Mouse (Mus musculus) embryonic facial prominence, embryonic 11.5 days (tissue): ENCODE measurements around the gene Nrip3. TPM values are rescaled to one million over a fixed set of nuclear protein-coding genes. Genes with fewer than 3 reads are reported as not detected.

Experiments
- ATAC-seq: fragments of 200-750 bp; cut with Nextera tagmentation; replicated peaks from 2 replicates; pipeline ENCODE4 v1.8.0; 2017; ENCODE audit warnings: low read depth; ENCODE audit not compliant: insufficient number of reproducible peaks, low FRiP score, low TSS enrichment
- DNase-seq: peaks from one replicate; pipeline ENCODE4 v3.0.0-alpha.2; 2015; ENCODE audit warnings: low spot score
- H3K27ac ChIP-seq: fragments of 300-500 bp; sonication (generic); replicated peaks from 2 replicates; pipeline ENCODE4 v1.5.1; 2014; ENCODE audit warnings: mild to moderate bottlenecking, low read depth, low read length, control low read depth
- H3K27me3 ChIP-seq: fragments of 300-500 bp; sonication (generic); 2 replicates; pipeline ENCODE4 v1.6.1; 2014; ENCODE audit warnings: mild to moderate bottlenecking, low read length, moderate library complexity, mixed read lengths; ENCODE audit not compliant: control insufficient read depth, insufficient read depth
- H3K36me3 ChIP-seq: fragments of 300-500 bp; sonication (generic); replicated peaks from 2 replicates; pipeline ENCODE4 v1.6.1; 2014; ENCODE audit warnings: low read depth, mild to moderate bottlenecking, low read length, moderate library complexity, mixed read lengths; ENCODE audit not compliant: control insufficient read depth, insufficient read depth
- H3K4me1 ChIP-seq: fragments of 300-500 bp; sonication (generic); 2 replicates; pipeline ENCODE4 v1.6.1; 2014; ENCODE audit warnings: low read length, mixed read lengths; ENCODE audit not compliant: control insufficient read depth, insufficient read depth
- H3K4me2 ChIP-seq: fragments of 300-500 bp; sonication (generic); 2 replicates; pipeline ENCODE4 v1.6.1; 2014; ENCODE audit warnings: low read depth, mild to moderate bottlenecking, control low read depth, low read length, moderate library complexity
- H3K4me3 ChIP-seq: fragments of 300-500 bp; sonication (generic); 2 replicates; pipeline ENCODE4 v1.5.1; 2014; ENCODE audit warnings: low read depth, low read length, control low read depth
- H3K9ac ChIP-seq: fragments of 300-500 bp; sonication (generic); replicated peaks from 2 replicates; pipeline ENCODE4 v1.6.1; 2014; ENCODE audit warnings: mild to moderate bottlenecking, control low read depth, low read length
- H3K9me3 ChIP-seq: fragments of 300-500 bp; sonication (generic); replicated peaks from 2 replicates; pipeline ENCODE4 v1.6.1; 2016; ENCODE audit warnings: mild to moderate bottlenecking, low read length, inconsistent platforms, mixed read lengths; ENCODE audit not compliant: control insufficient read depth
- WGBS: fragments of 180-500 bp; shearing (Covaris S2); extraction: QIAGEN DNeasy Blood & Tissue Kit; methylation state at CpG from one replicate; pipeline ENCODE4 v1.1.7; 2014; 5-methylcytosine and 5-hydroxymethylcytosine counted together
- polyA plus RNA-seq: library from polyadenylated mRNA; unstranded; fragments of >200 nt; fragmentation: Nextera tagmentation; extraction: Ambion mirVana; gene quantifications from 2 replicates; pipeline ENCODE4 v1.2.1, GENCODE M21; 2014

Nrip3 gene
- polyA plus RNA-seq, 1 experiment from 2014 or later, result 1.4 TPM

GRCm38 (mm10) chr7:109764009-109764408 lies 17.8 kb downstream of the Nrip3 start:
- no peaks in the 10 kb centered on the region for H3K4me1 ChIP-seq
- no peaks in the 10 kb centered on the region for H3K9me3 ChIP-seq
- H3K27me3 ChIP-seq, result no peaks in the 10 kb centered on the region
- H3K4me3 ChIP-seq, result no peak overlapping the region
- ATAC-seq, result no peak
- H3K4me2 ChIP-seq, result no peak overlapping the region
- no peak for DNase-seq
- H3K9ac ChIP-seq, result no peak overlapping the region
- H3K36me3 ChIP-seq, result no peaks in the 10 kb centered on the region
- whole genome bisulfite sequencing, result 81% methylated on average over 2 of the region's 2 CpGs
- H3K27ac ChIP-seq, result no peak overlapping the region

- H3K4me3 ChIP-seq, result no peak overlapping the region
- H3K9me3 ChIP-seq, result no peaks in the 10 kb centered on the region
- no peak for DNase-seq
- no peak overlapping the region for H3K9ac ChIP-seq
- no peaks in the 10 kb centered on the region for H3K36me3 ChIP-seq
- WGBS, result 91% methylated on average over 3 of the region's 3 CpGs
- no peaks in the 10 kb centered on the region for H3K27me3 ChIP-seq
- H3K4me1 ChIP-seq, result no peaks in the 10 kb centered on the region
- no peak for ATAC-seq
- H3K27ac ChIP-seq, result no peak overlapping the region
- H3K4me2 ChIP-seq, result no peak overlapping the region
Measured at GRCm38 (mm10) chr7:109756291-109756690, 25.5 kb downstream of the Nrip3 start.

GRCm38 (mm10) chr7:109754034-109754433 lies 27.8 kb downstream of the Nrip3 start:
- WGBS, result 88% methylated on average over 8 of the region's 8 CpGs
- no peak overlapping the region for H3K4me3 ChIP-seq
- no peak overlapping the region for H3K4me2 ChIP-seq
- H3K9ac ChIP-seq, result no peak overlapping the region
- no peaks in the 10 kb centered on the region for H3K27me3 ChIP-seq
- DNase-seq (no peak), ATAC-seq (no peak)
- no peaks in the 10 kb centered on the region for H3K4me1 ChIP-seq
- no peaks in the 10 kb centered on the region for H3K36me3 ChIP-seq
- H3K27ac ChIP-seq, result no peak overlapping the region
- no peaks in the 10 kb centered on the region for H3K9me3 ChIP-seq

GRCm38 (mm10) chr7:109752008-109752925 lies 29.6 kb downstream of the Nrip3 start, which contains the start of gene Tmem9b:
Gene Tmem9b, minus strand, starts transcription at chr7:109752875.
- Histone ChIP-seq H3K4me2 (peak within 1 kb of the TSS; percentile 90), H3K27me3 (no peaks in the 10 kb centered on the region), H3K4me1 (no peaks in the 10 kb centered on the region), H3K27ac (peak within 1 kb of the TSS; percentile 43; the same call in 1 of the 2 replicates), H3K9me3 (no peaks in the 10 kb centered on the region), H3K4me3 (peak within 1 kb of the TSS; percentile 82), H3K36me3 (no peaks in the 10 kb centered on the region), H3K9ac (peak within 1 kb of the TSS; percentile 89)
- peak; percentile 81 for DNase-seq
- peak; percentile 87 for ATAC-seq
- under 1% methylated on average over 72 of the region's 74 CpGs for WGBS

- 3% methylated on average over 13 of the region's 13 CpGs for WGBS
- peak overlapping the region; percentile 82 for H3K4me3 ChIP-seq
- H3K4me1 ChIP-seq, result no peaks in the 10 kb centered on the region
- ATAC-seq (peak; percentile 73; the same call in 1 of the 2 replicates), DNase-seq (no peak)
- H3K27ac ChIP-seq, result no peak overlapping the region
- no peaks in the 10 kb centered on the region for H3K27me3 ChIP-seq
- peak overlapping the region; percentile 90 for H3K4me2 ChIP-seq
- no peaks in the 10 kb centered on the region for H3K36me3 ChIP-seq
- H3K9me3 ChIP-seq, result no peaks in the 10 kb centered on the region
- H3K9ac ChIP-seq, result peak overlapping the region; percentile 89
Measured at GRCm38 (mm10) chr7:109751427-109752007, 30.3 kb downstream of the Nrip3 start.

- DNase-seq (no peak), ATAC-seq (no peak)
- Histone ChIP-seq H3K36me3 (no peaks in the 10 kb centered on the region), H3K9me3 (no peaks in the 10 kb centered on the region), H3K4me3 (no peak overlapping the region), H3K27me3 (no peaks in the 10 kb centered on the region), H3K4me1 (no peaks in the 10 kb centered on the region), H3K4me2 (no peak overlapping the region), H3K27ac (no peak overlapping the region), H3K9ac (no peak overlapping the region)
- 57% methylated on average over 1 of the region's 1 CpGs for WGBS
Measured at GRCm38 (mm10) chr7:109747747-109748146, 34.1 kb downstream of the Nrip3 start.

GRCm38 (mm10) chr7:109741703-109742102 lies 40.1 kb downstream of the Nrip3 start:
- DNase-seq, result no peak
- Histone ChIP-seq H3K27ac (no peak overlapping the region), H3K4me1 (no peaks in the 10 kb centered on the region), H3K4me3 (no peak overlapping the region), H3K9me3 (no peaks in the 10 kb centered on the region), H3K36me3 (no peaks in the 10 kb centered on the region), H3K9ac (no peak overlapping the region), H3K4me2 (no peak overlapping the region), H3K27me3 (no peaks in the 10 kb centered on the region)
- no peak for ATAC-seq
- 88% methylated on average over 4 of the region's 4 CpGs for WGBS

- Histone ChIP-seq H3K27me3 (no peaks in the 10 kb centered on the region), H3K4me3 (no peak overlapping the region), H3K4me2 (no peak overlapping the region), H3K9me3 (no peaks in the 10 kb centered on the region), H3K27ac (no peak overlapping the region), H3K9ac (no peak overlapping the region), H3K4me1 (no peaks in the 10 kb centered on the region), H3K36me3 (no peaks in the 10 kb centered on the region)
- DNase-seq (no peak), ATAC-seq (no peak)
- 81% methylated on average over 1 of the region's 1 CpGs for WGBS
Measured at GRCm38 (mm10) chr7:109741060-109741459, 40.8 kb downstream of the Nrip3 start.
